Mouse (Mus musculus) left cerebral cortex, adult 2 months (tissue): ENCODE results near the gene Acod1. TPM values are rescaled to one million over a fixed set of nuclear protein-coding genes. Genes with fewer than 3 reads are reported as not detected.

ENCODE experiments used
- DNase-seq, 2 experiments: peaks; one replicate each; pipeline ENCODE4 v3.0.0; 2021 to 2022; ENCODE audit warnings: low spot score in 2 of 2, mixed read lengths in 1 of 2; ENCODE audit errors: extremely low spot score in 1 of 2
- H3K27ac ChIP-seq: fragments of 200-600 bp; 2 replicates; pipeline ENCODE4 v1.8.1; 2022
- H3K4me3 ChIP-seq: fragments of 200-600 bp; 2 replicates; pipeline ENCODE4 v1.8.1; 2022
- CTCF ChIP-seq: fragments of 200-600 bp; IDR thresholded peaks from 2 replicates; pipeline ENCODE4 v1.8.1; 2022; ENCODE audit warnings: antibody characterized with exemption, mild to moderate bottlenecking, moderate library complexity
- intact Hi-C: fragments of 180-260 bp; cut with DNase I; formaldehyde crosslinking; loops from one replicate; pipeline ENCODE4 v1.15.1; 2025
- long read RNA-seq, 2 experiments: library from polyadenylated mRNA; stranded (forward); transcript quantifications; one replicate each; pipeline ENCODE4 v2.0.0; 2021; ENCODE audit warnings: borderline mapping rate in 2 of 2
- total RNA-seq, 2 experiments: library from RNA; stranded (reverse); gene quantifications; 2 replicates each; pipeline ENCODE4 v1.2.3; 2021

The Acod1 gene
- total RNA-seq, result not detected
- long read RNA-seq, experiment 1, result 0 reads
- long read RNA-seq, experiment 2, result 0 reads

- H3K27ac ChIP-seq, result no peak within 1 kb of the TSS
- TF ChIP-seq CTCF, result no peak
- H3K4me3 ChIP-seq, result no peak within 1 kb of the TSS
- DNase-seq, result no peak
- intact Hi-C loops, result no loop called here
These were observed at the start of gene Acod1 for GRCm38 (mm10) chr14:103046677-103047076. Gene Acod1, plus strand, starts transcription at chr14:103046977.

GRCm38 (mm10) chr14:103007737-103008136 lies 39.0 kb upstream of the Acod1 start:
- H3K27ac ChIP-seq, result no peak overlapping the region
- intact Hi-C loops, result no loop called here
- H3K4me3 ChIP-seq, result no peak overlapping the region
- no peak for DNase-seq
- TF ChIP-seq CTCF, result no peak

- Histone ChIP-seq H3K4me3 (no peak overlapping the region; the same call in 1 of the 2 replicates), H3K27ac (no peak overlapping the region)
- peak; percentile 19 to 29 for DNase-seq
- TF ChIP-seq CTCF, result peak; percentile 74
- intact Hi-C loops, result loop anchor here (1.0 to 2.0 kb wide), 2 partner anchors 40 to 525 kb away; no protein-coding TSS in a partner anchor
These were observed 35.0 kb upstream of the Acod1 start for GRCm38 (mm10) chr14:103011782-103012181.

- peak; percentile 87 for TF ChIP-seq CTCF
- intact Hi-C loops, result loop anchor here (1.0 to 2.0 kb wide), 2 partner anchors 39 to 524 kb away; no protein-coding TSS in a partner anchor
- DNase-seq, result peak; percentile 62 to 65
- no peak overlapping the region for H3K4me3 ChIP-seq
- no peak overlapping the region for H3K27ac ChIP-seq
These were observed 34.1 kb upstream of the Acod1 start for GRCm38 (mm10) chr14:103012563-103013150.

GRCm38 (mm10) chr14:103017009-103017408 lies 29.8 kb upstream of the Acod1 start:
- H3K27ac ChIP-seq, result no peak overlapping the region
- intact Hi-C loops, result no loop called here
- H3K4me3 ChIP-seq, result no peak overlapping the region
- no peak for TF ChIP-seq CTCF
- no peak for DNase-seq

GRCm38 (mm10) chr14:103020046-103020445 lies 26.7 kb upstream of the Acod1 start:
- DNase-seq, result no peak
- Histone ChIP-seq H3K4me3 (no peak overlapping the region), H3K27ac (no peak overlapping the region)
- intact Hi-C loops, result no loop called here
- TF ChIP-seq CTCF, result no peak

GRCm38 (mm10) chr14:103029203-103029602 lies 17.6 kb upstream of the Acod1 start:
- intact Hi-C loops, result no loop called here
- TF ChIP-seq CTCF, result no peak
- no peak overlapping the region for H3K27ac ChIP-seq
- DNase-seq, result no peak
- no peak overlapping the region for H3K4me3 ChIP-seq

GRCm38 (mm10) chr14:103033271-103033823 lies 13.4 kb upstream of the Acod1 start:
- Histone ChIP-seq H3K27ac (no peak overlapping the region), H3K4me3 (no peak overlapping the region)
- TF ChIP-seq CTCF, result no peak
- intact Hi-C loops, result no loop called here
- DNase-seq, result no peak

GRCm38 (mm10) chr14:103034076-103034475 lies 12.7 kb upstream of the Acod1 start:
- TF ChIP-seq CTCF, result no peak
- intact Hi-C loops, result no loop called here
- Histone ChIP-seq H3K4me3 (no peak overlapping the region), H3K27ac (no peak overlapping the region)
- DNase-seq, result no peak

GRCm38 (mm10) chr14:103037016-103037415 lies 9.8 kb upstream of the Acod1 start:
- intact Hi-C loops, result no loop called here
- TF ChIP-seq CTCF, result no peak
- Histone ChIP-seq H3K27ac (no peak overlapping the region), H3K4me3 (no peak overlapping the region)
- DNase-seq, result no peak

- TF ChIP-seq CTCF, result no peak
- no peak for DNase-seq
- H3K27ac ChIP-seq, result no peak overlapping the region
- H3K4me3 ChIP-seq, result no peak overlapping the region
- intact Hi-C loops, result no loop called here
These were observed 1.7 kb downstream of the Acod1 start for GRCm38 (mm10) chr14:103048292-103049086.

GRCm38 (mm10) chr14:103051159-103051769 lies 4.5 kb downstream of the Acod1 start:
- TF ChIP-seq CTCF, result peak; percentile 99
- Histone ChIP-seq H3K27ac (no peak overlapping the region), H3K4me3 (no peak overlapping the region)
- intact Hi-C loops, result loop anchor here (1.0 to 10.0 kb wide), 2 partner anchors 39 to 1106 kb away; no protein-coding TSS in a partner anchor
- DNase-seq, result peak; percentile 75 to 76
